14 mouse cellular contexts compared by ENCODE assay signal in genomic region chr5:75074537-75075382, GRCm38 (mm10). TPM values are rescaled to one million over a fixed set of nuclear protein-coding genes. Genes with fewer than 3 reads are reported as not detected.
DNase-seq lines count a peak whose midpoint lies in the region; ATAC-seq and TF ChIP-seq lines count a peak whose summit lies in the region.
"Had no signal": no experiment of that assay in that cellular context is flagged by ENCODE, and none has a peak within 500 bp of the region (broad histone marks: within the 10 kb centered on the region; RNA-seq: fewer than 3 reads in every experiment).

No protein-coding gene starts in this region.

- H3K9me3 ChIP-seq in embryonic facial prominence, embryonic 12.5 days = no peaks in the 10 kb centered on the region
- no peaks in the 10 kb centered on the region for H3K9me3 ChIP-seq in hindbrain, embryonic 13.5 days
- H3K9me3 ChIP-seq in midbrain, embryonic 13.5 days = no peaks in the 10 kb centered on the region

- H3K4me2 ChIP-seq in embryonic facial prominence, embryonic 12.5 days (replicated peaks) = peak overlapping the region; percentile 46; the same call in 1 of the 2 replicates
- peak overlapping the region; percentile 63 for H3K4me2 ChIP-seq in hindbrain, embryonic 13.5 days
- H3K4me2 ChIP-seq in midbrain, embryonic 13.5 days (replicated peaks) = peak overlapping the region; percentile 48

- H3K27ac ChIP-seq in embryonic facial prominence, embryonic 12.5 days = no peak overlapping the region
- H3K27ac ChIP-seq in hindbrain, embryonic 13.5 days = no peak overlapping the region
- H3K27ac ChIP-seq in midbrain, embryonic 13.5 days = no peak overlapping the region
- no peak overlapping the region for H3K27ac ChIP-seq in cerebellum, adult 2 months (ENCODE audit: insufficient read depth, low read length)
- H3K27ac ChIP-seq: macrophage had no signal

- WGBS in embryonic facial prominence, embryonic 12.5 days = 5% methylated on average over 15 of the region's 15 CpGs
- WGBS in hindbrain, embryonic 13.5 days = 8% methylated on average over 15 of the region's 15 CpGs
- WGBS in midbrain, embryonic 13.5 days = 5% methylated on average over 15 of the region's 15 CpGs
- WGBS in cerebellum, adult 2 months = 25% methylated on average over 15 of the region's 15 CpGs

- no peak for TF ChIP-seq CTCF in cerebellum, adult 2 months (IDR thresholded peaks at IDR 0.05; ENCODE audit: borderline replicate concordance, insufficient read depth, low read depth, low read length)

- TF ChIP-seq POLR2A in cerebellum, adult 2 months (IDR thresholded peaks at IDR 0.05; ENCODE audit: borderline replicate concordance, insufficient read depth, low read length) = no peak

- H3K9ac ChIP-seq in embryonic facial prominence, embryonic 12.5 days = no peak overlapping the region
- H3K9ac ChIP-seq in hindbrain, embryonic 13.5 days = no peak overlapping the region
- no peak overlapping the region for H3K9ac ChIP-seq in midbrain, embryonic 13.5 days (replicated peaks)

- intact Hi-C loops in heart, postnatal 36 days (cut with DNase I) = no loop called here

- no peak for ATAC-seq in embryonic facial prominence, embryonic 12.5 days (ENCODE audit: insufficient number of reproducible peaks, insufficient read depth, low FRiP score, low TSS enrichment)
- no peak; the same call in 1 of the 2 replicates for ATAC-seq in hindbrain, embryonic 13.5 days (ENCODE audit: low FRiP score)
- ATAC-seq in midbrain, embryonic 13.5 days = 0 out of 2 replicates have a peak, but pooled peaks have one; percentile 34

- H3K4me1 ChIP-seq in embryonic facial prominence, embryonic 12.5 days = peaks cover 20% of the 10 kb centered on the region
- H3K4me1 ChIP-seq in hindbrain, embryonic 13.5 days (replicated peaks) = peaks cover 58% of the 10 kb centered on the region
- peaks cover 49% of the 10 kb centered on the region for H3K4me1 ChIP-seq in midbrain, embryonic 13.5 days (replicated peaks)
- no peaks in the 10 kb centered on the region for H3K4me1 ChIP-seq in cerebellum, adult 2 months (ENCODE audit: control insufficient read depth, insufficient read depth, low read length)

- peak; percentile 50 for DNase-seq in heart, adult 11 months
- no peak for DNase-seq in heart, postnatal 36 days
- DNase-seq in cerebellum, adult 2 months = no peak
- DNase-seq in T-cell, adult 2 months (ENCODE audit: low spot score) = no peak
- no peak for DNase-seq in thymus, postnatal 25 days
- DNase-seq: adrenal gland, postnatal 14 days; cerebellum, adult 18-20 months; heart, postnatal 10 days; kidney, postnatal 36 days had no signal

- peaks cover 90% of the 10 kb centered on the region for H3K27me3 ChIP-seq in embryonic facial prominence, embryonic 12.5 days
- peaks cover 97% of the 10 kb centered on the region for H3K27me3 ChIP-seq in hindbrain, embryonic 13.5 days
- peaks cover 99% of the 10 kb centered on the region for H3K27me3 ChIP-seq in midbrain, embryonic 13.5 days
- peaks cover 7% of the 10 kb centered on the region; the same call in 1 of the 2 replicates for H3K27me3 ChIP-seq in cerebellum, adult 2 months (ENCODE audit: control insufficient read depth, insufficient read depth, low read length)

- no peak overlapping the region for H3K4me3 ChIP-seq in embryonic facial prominence, embryonic 12.5 days
- no peak overlapping the region for H3K4me3 ChIP-seq in hindbrain, embryonic 13.5 days
- H3K4me3 ChIP-seq in midbrain, embryonic 13.5 days (replicated peaks) = peak overlapping the region; percentile 35
- no peak overlapping the region for H3K4me3 ChIP-seq in cerebellum, adult 2 months (replicated peaks; ENCODE audit: insufficient read depth, low read depth, low read length)

- no peaks in the 10 kb centered on the region for H3K36me3 ChIP-seq in embryonic facial prominence, embryonic 12.5 days
- no peaks in the 10 kb centered on the region for H3K36me3 ChIP-seq in hindbrain, embryonic 13.5 days
- no peaks in the 10 kb centered on the region for H3K36me3 ChIP-seq in midbrain, embryonic 13.5 days

RNA-seq across cellular contexts. Expression of gene Gsx2, which starts 0.6 kb away (rescaled TPM):
- not detected for total RNA-seq in heart, postnatal 36 days (2021)
- polyA plus RNA-seq in embryonic facial prominence, embryonic 12.5 days (2016; fragmentation: Nextera tagmentation; extraction: Ambion mirVana) = 0.59 and 0.80 TPM in 2 replicates
- polyA plus RNA-seq in hindbrain, embryonic 13.5 days (2015; fragmentation: Nextera tagmentation; extraction: Ambion mirVana) = 1.1 and 1.2 TPM in 2 replicates
- polyA plus RNA-seq in midbrain, embryonic 13.5 days (2015; fragmentation: Nextera tagmentation; extraction: Ambion mirVana) = 0.31 and 0.94 TPM in 2 replicates
- polyA plus RNA-seq in cerebellum, adult 2 months (2012; rRNA removed) = 0.10 TPM in 1 of 2 replicates, not detected in the other
- total RNA-seq: adrenal gland, postnatal 14 days; heart, postnatal 10 days; liver, adult 2 months had no signal
- polyA plus RNA-seq: liver, adult 2 months; macrophage had no signal

RNA-seq across cellular contexts. Expression of gene Chic2, which starts 30.2 kb away (rescaled TPM):
- 10 to 100 TPM; 23.8 to 26.4 TPM for total RNA-seq in heart, postnatal 36 days (2021)
- 50.1 and 51.8 TPM in 2 replicates for polyA plus RNA-seq in embryonic facial prominence, embryonic 12.5 days (2016; fragmentation: Nextera tagmentation; extraction: Ambion mirVana)
- polyA plus RNA-seq in hindbrain, embryonic 13.5 days (2015; fragmentation: Nextera tagmentation; extraction: Ambion mirVana) = 34.7 and 39.0 TPM in 2 replicates
- 28.7 and 29.1 TPM in 2 replicates for polyA plus RNA-seq in midbrain, embryonic 13.5 days (2015; fragmentation: Nextera tagmentation; extraction: Ambion mirVana)
- 16.5 and 16.6 TPM in 2 replicates for polyA plus RNA-seq in cerebellum, adult 2 months (2012; rRNA removed)
